Mouse (Mus musculus): ENCODE data around the gene Coq8a. TPM values are rescaled to one million over a fixed set of nuclear protein-coding genes. Genes with fewer than 3 reads are reported as not detected.

Coq8a gene
- polyA plus RNA-seq, 1 experiment from 2014 or later: 10.4 TPM

DNA sequence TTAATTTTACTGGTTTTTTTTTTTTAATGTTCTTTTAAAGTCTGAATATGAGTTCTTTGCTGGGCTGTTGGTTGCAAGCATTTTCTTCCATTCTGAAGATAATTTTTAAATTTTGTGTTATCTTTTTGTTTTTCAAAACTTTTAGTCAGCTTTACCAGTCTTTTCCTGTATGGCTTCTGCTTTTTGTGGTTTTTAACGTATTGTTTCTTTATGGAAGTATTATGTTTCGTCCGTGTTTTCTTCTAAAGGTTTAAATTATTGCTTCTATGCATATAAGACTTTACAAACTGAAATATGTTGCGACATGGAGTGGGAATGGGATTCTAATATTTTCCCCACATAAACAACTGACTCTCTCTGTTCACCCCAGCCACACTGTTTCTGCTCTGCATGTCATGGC, 67.2 kb downstream of the Coq8a start:
- no peaks in the 10 kb centered on the region for H3K9me3 ChIP-seq (ENCODE audit: control insufficient read depth, low read length)
- no peak overlapping the region for H3K27ac ChIP-seq (ENCODE audit: low read depth, low read length)
- no peaks in the 10 kb centered on the region for H3K27me3 ChIP-seq (ENCODE audit: control insufficient read depth, insufficient read depth, low read length)
- H3K4me3 ChIP-seq (ENCODE audit: low read length): no peak overlapping the region
- peaks cover 11% of the 10 kb centered on the region for H3K36me3 ChIP-seq (ENCODE audit: control insufficient read depth, insufficient read depth, low read length)
- WGBS: 93% methylated on average over 4 of the region's 4 CpGs
- no peak for ATAC-seq (ENCODE audit: low FRiP score, low TSS enrichment)
- no peak overlapping the region for H3K4me2 ChIP-seq (replicated peaks; ENCODE audit: low read depth, low read length)
- no peak overlapping the region for H3K9ac ChIP-seq (ENCODE audit: low read depth, low read length)
- H3K4me1 ChIP-seq (ENCODE audit: control insufficient read depth, insufficient read depth, low read length): no peaks in the 10 kb centered on the region

DNA sequence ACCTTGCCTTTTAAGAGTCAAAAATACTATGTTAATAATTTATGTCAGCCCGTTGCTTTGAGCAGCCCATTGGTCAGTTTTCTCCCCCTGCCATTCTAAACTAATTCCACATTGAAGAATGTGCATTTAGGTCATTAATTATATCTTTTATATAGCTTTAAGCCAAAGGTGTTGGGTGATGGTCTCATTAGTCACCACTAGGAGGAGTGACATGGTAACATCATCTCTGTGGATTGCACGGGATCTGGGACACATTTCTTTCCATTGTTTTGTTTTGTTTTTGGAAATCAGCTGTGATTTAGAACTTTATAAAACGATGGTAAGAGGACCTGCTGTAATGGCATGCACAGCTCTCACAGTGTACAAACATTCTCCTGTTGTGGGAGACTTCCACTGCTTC, 68.0 kb downstream of the Coq8a start:
- H3K4me2 ChIP-seq (replicated peaks; ENCODE audit: low read depth, low read length): no peak overlapping the region
- H3K36me3 ChIP-seq (ENCODE audit: control insufficient read depth, insufficient read depth, low read length): peaks cover 7% of the 10 kb centered on the region
- H3K27me3 ChIP-seq (ENCODE audit: control insufficient read depth, insufficient read depth, low read length): no peaks in the 10 kb centered on the region
- no peaks in the 10 kb centered on the region for H3K4me1 ChIP-seq (ENCODE audit: control insufficient read depth, insufficient read depth, low read length)
- no peak overlapping the region for H3K9ac ChIP-seq (ENCODE audit: low read depth, low read length)
- 59% methylated on average over 3 of the region's 3 CpGs for WGBS
- no peak overlapping the region for H3K4me3 ChIP-seq (ENCODE audit: low read length)
- H3K9me3 ChIP-seq (ENCODE audit: control insufficient read depth, low read length): no peaks in the 10 kb centered on the region
- no peak for ATAC-seq (ENCODE audit: low FRiP score, low TSS enrichment)
- H3K27ac ChIP-seq (ENCODE audit: low read depth, low read length): no peak overlapping the region

DNA sequence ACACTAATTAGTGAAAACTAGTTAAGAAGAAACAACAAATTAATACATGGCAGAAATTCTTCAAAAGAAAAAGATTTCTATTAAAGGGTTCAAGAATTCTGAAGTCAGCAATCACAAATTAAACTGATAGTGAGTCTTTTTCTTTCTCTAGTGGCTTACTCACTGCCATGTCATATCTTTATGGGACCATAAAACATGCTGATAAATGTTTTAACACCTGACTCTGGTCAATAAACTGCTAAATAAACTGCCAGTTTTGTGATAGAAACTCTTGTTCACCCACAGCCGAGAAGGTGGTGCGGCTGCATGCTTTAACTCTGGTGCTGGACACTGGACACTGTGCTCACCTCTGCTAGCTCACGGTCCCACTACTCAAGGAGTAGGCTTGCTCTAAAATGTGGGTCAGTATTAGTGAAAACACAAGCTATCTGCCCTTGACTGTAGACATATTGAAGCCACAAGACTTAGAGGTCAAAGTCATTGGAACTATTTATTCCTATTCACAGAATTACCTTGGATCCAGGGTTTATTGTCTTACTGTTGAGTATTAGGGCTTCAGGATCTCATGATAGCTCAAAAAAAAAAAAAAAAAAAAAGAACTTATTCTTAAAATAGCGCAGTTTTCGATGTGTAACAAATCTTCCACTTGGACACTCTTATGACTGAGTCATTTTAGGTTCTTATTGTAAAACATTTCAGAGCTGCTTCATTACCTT, 71.2 kb downstream of the Coq8a start:
- Histone ChIP-seq H3K9ac (ENCODE audit: low read depth, low read length) (no peak overlapping the region), H3K9me3 (ENCODE audit: control insufficient read depth, low read length) (no peaks in the 10 kb centered on the region), H3K4me2 (replicated peaks; ENCODE audit: low read depth, low read length) (no peak overlapping the region), H3K4me1 (ENCODE audit: control insufficient read depth, insufficient read depth, low read length) (no peaks in the 10 kb centered on the region), H3K4me3 (ENCODE audit: low read length) (no peak overlapping the region), H3K27ac (ENCODE audit: low read depth, low read length) (no peak overlapping the region), H3K27me3 (ENCODE audit: control insufficient read depth, insufficient read depth, low read length) (no peaks in the 10 kb centered on the region), H3K36me3 (ENCODE audit: control insufficient read depth, insufficient read depth, low read length) (peaks cover 4% of the 10 kb centered on the region; the same call in 1 of the 2 replicates)
- no peak for ATAC-seq (ENCODE audit: low FRiP score, low TSS enrichment)
- WGBS: 79% methylated on average over 5 of the region's 5 CpGs

DNA sequence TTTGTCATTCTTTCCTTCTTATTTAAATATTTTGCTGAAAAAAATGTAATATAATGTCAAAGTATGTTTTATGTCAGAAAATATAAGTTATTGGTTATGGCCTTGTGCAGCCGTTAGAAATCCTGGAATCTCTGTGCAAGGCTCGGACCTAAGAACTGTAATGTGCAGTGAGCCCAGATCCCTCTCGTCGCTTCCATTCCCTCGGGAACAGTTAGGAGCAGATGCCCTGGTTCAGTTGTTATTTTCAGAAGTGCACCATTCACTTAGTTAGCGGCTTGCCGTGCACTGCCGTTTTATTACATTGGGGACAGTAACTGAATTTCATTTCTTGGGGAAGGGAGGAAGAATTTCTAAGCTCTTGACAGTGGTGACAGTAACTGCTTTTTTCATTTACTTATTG, 81.2 kb downstream of the Coq8a start:
- no peak overlapping the region for H3K27ac ChIP-seq (ENCODE audit: low read depth, low read length)
- peaks cover 13% of the 10 kb centered on the region; the same call in 1 of the 2 replicates for H3K36me3 ChIP-seq (ENCODE audit: control insufficient read depth, insufficient read depth, low read length)
- ATAC-seq (ENCODE audit: low FRiP score, low TSS enrichment): no peak
- no peaks in the 10 kb centered on the region for H3K4me1 ChIP-seq (ENCODE audit: control insufficient read depth, insufficient read depth, low read length)
- no peak overlapping the region for H3K4me3 ChIP-seq (ENCODE audit: low read length)
- no peak overlapping the region for H3K4me2 ChIP-seq (replicated peaks; ENCODE audit: low read depth, low read length)
- H3K9ac ChIP-seq (ENCODE audit: low read depth, low read length): no peak overlapping the region
- WGBS: 79% methylated on average over 8 of the region's 8 CpGs
- H3K27me3 ChIP-seq (ENCODE audit: control insufficient read depth, insufficient read depth, low read length): no peaks in the 10 kb centered on the region
- no peaks in the 10 kb centered on the region for H3K9me3 ChIP-seq (ENCODE audit: control insufficient read depth, low read length)

DNA sequence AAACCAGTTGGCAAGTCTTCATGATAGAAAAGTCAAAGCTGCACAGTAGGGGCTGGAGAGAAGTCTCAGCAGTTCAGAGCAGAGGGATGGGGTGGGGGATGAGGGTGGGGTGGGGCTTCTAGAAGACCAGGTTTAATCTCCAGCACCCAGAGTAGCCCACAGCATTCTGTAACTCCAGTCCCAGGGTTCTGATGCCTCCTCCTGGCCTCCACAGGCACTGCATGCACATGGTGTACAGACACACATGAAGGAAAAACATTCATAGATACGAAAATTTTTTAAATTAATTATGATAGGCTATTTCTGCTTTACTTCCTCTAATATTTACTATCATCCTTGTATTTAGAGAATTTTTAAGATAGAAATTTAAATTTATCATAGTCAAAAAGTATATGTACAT, 82.9 kb downstream of the Coq8a start:
- Histone ChIP-seq H3K36me3 (ENCODE audit: control insufficient read depth, insufficient read depth, low read length) (peaks cover 19% of the 10 kb centered on the region; the same call in 1 of the 2 replicates), H3K9me3 (ENCODE audit: control insufficient read depth, low read length) (no peaks in the 10 kb centered on the region), H3K4me2 (replicated peaks; ENCODE audit: low read depth, low read length) (no peak overlapping the region), H3K4me1 (ENCODE audit: control insufficient read depth, insufficient read depth, low read length) (no peaks in the 10 kb centered on the region), H3K4me3 (ENCODE audit: low read length) (no peak overlapping the region), H3K27ac (ENCODE audit: low read depth, low read length) (no peak overlapping the region), H3K27me3 (ENCODE audit: control insufficient read depth, insufficient read depth, low read length) (no peaks in the 10 kb centered on the region), H3K9ac (ENCODE audit: low read depth, low read length) (no peak overlapping the region)
- no peak for ATAC-seq (ENCODE audit: low FRiP score, low TSS enrichment)
- 83% methylated on average over 1 of the region's 1 CpGs for WGBS

Other genes starting within 250 kb of the Coq8a start
- 15.2 and 19.7 TPM in 2 replicates for gene Cdc42bpa, start 239.1 kb downstream of the Coq8a start, polyA plus RNA-seq (2014; fragmentation: Nextera tagmentation; extraction: Ambion mirVana)
- gene Psen2, start 63.8 kb upstream of the Coq8a start, polyA plus RNA-seq (2014; fragmentation: Nextera tagmentation; extraction: Ambion mirVana): 15.4 and 17.1 TPM in 2 replicates
- 7.3 and 7.7 TPM in 2 replicates for gene Itpkb, start 130.9 kb upstream of the Coq8a start, polyA plus RNA-seq (2014; fragmentation: Nextera tagmentation; extraction: Ambion mirVana)

Data from kidney, embryonic 14.5 days (tissue).